Mouse (Mus musculus): ENCODE measurements at regions not wholly inside any gene's neighbourhood (a gene's known extent, or its start where the extent isn't known, plus 50 kb on each side); places are given as distances from the start of the nearest gene placed in this dataset.

- DNase-seq (ENCODE audit: low read depth in 2 of 2, low spot score in 2 of 2) = no peak
Observed at GRCm38 (mm10) chr13:60298575-60298974, 121.4 kb upstream of the Gas1 start.

DNA sequence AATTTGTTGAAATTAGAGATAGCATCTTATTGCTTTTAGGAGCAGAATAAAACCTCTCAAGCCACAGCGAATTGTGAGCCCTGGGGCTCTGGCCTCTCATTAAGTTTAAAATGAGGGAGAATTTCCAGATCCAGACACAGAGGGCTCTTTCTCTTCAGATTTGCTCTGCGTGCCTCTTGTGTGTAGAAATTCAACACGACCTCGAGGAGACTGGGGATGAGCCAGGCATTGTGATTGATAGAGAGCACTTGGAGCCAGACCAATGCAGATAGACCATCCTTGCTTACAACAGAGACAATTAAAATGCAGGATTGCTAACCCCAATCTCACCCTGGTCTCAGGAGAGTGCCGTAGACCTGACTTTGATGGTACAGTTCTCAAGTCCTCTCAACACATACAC is 121.9 kb upstream of the Gas1 start:
- no peak for DNase-seq (ENCODE audit: low read depth in 2 of 2, low spot score in 2 of 2)

DNA sequence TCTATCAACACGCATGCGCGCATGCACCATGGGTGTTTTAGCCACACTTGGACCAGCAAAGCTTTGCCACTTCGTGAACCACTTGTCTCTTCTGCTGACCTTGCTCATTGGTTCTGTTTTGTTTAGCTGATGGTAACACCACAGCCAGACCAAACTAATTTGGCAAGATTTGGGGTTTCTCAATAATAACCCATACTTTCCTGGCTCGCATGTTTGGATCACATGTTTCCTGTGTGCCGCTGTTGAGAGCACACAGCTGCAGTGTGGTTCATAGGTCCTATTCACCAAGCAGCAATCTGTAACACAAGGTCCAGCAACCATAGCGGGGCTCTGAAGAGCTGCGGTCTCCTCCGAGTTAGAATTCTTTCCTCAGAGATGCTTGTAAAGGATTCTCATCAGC is 126.4 kb upstream of the Gas1 start:
- no peak for DNase-seq (ENCODE audit: low read depth in 2 of 2, low spot score in 2 of 2)

GRCm38 (mm10) chr13:60305028-60305810 is 128.1 kb upstream of the Gas1 start:
- DNase-seq (ENCODE audit: low read depth in 2 of 2, low spot score in 2 of 2) = no peak

DNA sequence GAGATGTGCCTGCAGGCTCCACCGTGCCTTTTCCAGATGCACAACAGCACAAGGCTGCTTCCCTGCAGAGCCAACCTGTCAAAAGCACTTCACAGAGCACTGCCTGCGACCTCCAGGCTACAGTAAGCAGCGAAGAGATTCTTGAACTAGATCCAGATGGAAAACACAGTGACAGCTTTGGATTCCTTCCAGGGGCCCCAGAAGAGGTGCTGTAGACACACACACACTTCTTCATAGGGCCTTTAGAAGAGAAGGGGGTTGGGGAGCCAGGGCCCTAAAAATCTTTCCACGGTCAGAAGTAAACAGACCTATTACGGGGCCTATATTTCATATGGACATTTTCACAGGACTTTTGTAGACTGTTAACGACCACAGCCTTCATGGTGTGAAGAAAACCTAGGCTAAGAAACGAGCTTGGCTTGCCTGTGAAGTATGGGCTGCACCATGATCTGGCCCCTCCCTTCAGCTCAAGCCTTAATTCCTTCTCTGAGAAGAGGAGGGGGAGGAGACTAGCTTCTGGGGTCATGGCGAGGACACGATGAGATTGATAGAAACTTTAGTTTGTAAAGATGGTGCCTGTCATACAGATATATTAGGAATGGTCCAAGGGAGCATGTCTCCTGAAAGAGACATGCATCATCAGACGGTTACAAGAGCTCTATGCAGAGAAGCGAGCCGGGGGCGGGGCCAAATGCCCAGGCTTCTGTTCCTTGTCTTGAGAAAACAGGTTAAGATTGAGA is 131.1 kb upstream of the Gas1 start:
- no peak for DNase-seq (ENCODE audit: low read depth in 2 of 2, low spot score in 2 of 2)

DNA sequence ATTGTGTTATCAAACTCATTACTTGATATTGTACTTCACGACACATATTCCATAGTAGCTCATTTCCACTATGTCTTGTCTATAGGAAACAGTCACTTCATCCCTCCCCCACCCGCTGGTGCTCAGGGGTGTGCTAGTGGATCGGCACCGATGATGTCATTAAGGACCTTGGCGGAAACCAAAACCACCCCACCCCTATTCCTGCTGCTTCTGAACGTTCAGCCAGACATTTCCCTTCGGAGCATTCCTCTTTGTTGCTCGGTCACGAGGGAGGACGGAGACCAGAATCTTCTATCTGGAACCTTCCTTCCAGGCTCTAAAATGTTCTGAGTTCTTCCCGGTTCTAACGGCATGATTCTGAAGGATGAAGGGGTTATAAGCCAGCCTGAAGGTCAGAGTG is 132.3 kb upstream of the Gas1 start:
- no peak for DNase-seq (ENCODE audit: low read depth in 2 of 2, low spot score in 2 of 2)

- DNase-seq (ENCODE audit: low read depth in 2 of 2, low spot score in 2 of 2) = no peak
Observed at GRCm38 (mm10) chr13:60309926-60310325, 132.8 kb upstream of the Gas1 start.

DNA sequence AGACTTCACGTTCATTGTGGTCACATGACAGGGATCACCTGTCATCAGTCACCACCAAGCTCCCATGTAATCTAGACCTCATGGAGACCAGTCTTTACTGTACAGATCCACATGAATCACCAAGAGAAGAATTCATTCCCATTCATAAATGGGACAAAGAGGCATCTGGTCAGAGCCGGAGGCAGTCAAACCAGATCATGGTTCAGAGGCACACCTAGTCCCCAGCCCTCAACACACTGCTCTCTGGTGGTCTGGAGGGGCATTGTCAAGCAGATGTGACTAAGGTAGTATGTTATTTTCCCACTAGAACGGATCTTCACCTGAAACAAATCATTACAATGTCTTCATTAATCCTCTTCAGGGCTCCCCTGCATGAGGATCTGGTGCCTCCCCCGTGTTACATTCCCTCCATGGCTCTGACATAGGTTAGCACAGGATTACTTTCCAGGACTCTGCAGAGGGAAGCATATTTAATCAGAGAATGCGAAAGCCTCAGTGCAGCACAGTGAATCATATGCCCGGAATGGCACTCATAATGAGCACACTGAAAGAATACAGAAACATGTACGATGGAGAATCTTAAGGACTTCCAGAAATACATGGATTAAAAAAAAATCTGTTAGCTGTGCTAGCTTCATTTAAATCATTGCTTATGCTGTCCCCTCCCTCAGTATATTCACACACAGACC is 135.4 kb upstream of the Gas1 start:
- DNase-seq (ENCODE audit: low read depth in 2 of 2, low spot score in 2 of 2) = no peak

DNA sequence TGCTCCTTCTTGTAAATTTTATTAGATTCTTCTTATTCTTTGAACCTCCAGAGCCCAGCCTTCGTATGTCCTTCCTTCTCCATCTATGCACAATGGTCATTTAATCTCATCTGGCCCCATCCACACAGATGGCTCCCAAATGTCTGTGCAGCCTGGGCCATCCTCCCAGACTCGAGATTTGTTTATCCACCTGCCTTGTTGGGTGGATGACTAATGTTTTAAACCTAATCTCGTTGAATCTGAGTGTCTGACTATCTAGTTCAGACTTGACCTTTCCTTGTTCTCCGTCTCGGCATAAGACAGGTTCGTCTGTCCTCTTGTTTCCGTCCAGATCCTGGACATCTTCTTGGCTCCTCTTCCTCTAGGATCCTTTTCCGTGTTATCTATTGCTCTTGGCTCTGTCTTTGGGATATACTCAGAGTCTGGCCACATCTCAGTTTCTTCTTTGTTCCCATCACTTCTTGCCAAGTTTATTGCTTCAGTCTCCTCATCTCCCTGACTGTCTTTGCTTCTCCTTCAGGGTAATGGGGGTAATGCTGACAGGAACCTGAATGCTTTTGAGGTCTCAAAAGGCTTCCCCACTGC is 141.4 kb upstream of the Gas1 start:
- DNase-seq (ENCODE audit: low read depth in 2 of 2, low spot score in 2 of 2) = no peak

- no peak for DNase-seq (ENCODE audit: low read depth in 2 of 2, low spot score in 2 of 2)
Observed at GRCm38 (mm10) chr13:60319268-60319667, 142.1 kb upstream of the Gas1 start.

GRCm38 (mm10) chr13:60319861-60320602 is 142.9 kb upstream of the Gas1 start:
- DNase-seq (ENCODE audit: low read depth in 2 of 2, low spot score in 2 of 2) = no peak

GRCm38 (mm10) chr13:60322579-60322978 is 145.4 kb upstream of the Gas1 start:
- no peak for DNase-seq (ENCODE audit: low read depth in 2 of 2, low spot score in 2 of 2)

- DNase-seq (ENCODE audit: low read depth in 2 of 2, low spot score in 2 of 2) = no peak
Observed at GRCm38 (mm10) chr13:60330475-60331258, 153.5 kb upstream of the Gas1 start.

GRCm38 (mm10) chr13:60336196-60336595 is 159.0 kb upstream of the Gas1 start:
- DNase-seq (ENCODE audit: low read depth in 2 of 2, low spot score in 2 of 2) = no peak

GRCm38 (mm10) chr13:60337383-60337782 is 160.2 kb upstream of the Gas1 start:
- DNase-seq (ENCODE audit: low read depth in 2 of 2, low spot score in 2 of 2) = no peak

GRCm38 (mm10) chr13:60338107-60338506 is 160.9 kb upstream of the Gas1 start:
- no peak for DNase-seq (ENCODE audit: low read depth in 2 of 2, low spot score in 2 of 2)

DNA sequence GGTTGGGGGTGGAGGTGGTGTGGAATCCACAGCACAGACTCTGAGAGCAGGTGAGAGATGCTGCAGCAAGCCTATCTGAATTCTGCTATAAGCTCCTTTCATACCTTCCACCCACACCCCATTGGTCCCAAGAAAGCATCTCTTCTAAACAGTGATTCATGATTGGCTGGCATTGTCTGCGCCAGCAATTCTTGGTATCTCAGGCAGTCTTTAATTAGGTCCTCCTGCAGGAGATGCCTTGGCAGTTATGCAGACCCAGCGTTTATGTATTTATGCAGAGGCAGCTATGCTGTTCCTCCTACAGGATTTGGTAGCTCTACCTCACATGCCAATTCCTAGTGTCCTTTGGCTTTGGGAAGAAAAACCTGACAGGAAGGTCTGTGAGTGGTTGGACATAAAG is 162.9 kb upstream of the Gas1 start:
- DNase-seq (ENCODE audit: low read depth in 2 of 2, low spot score in 2 of 2) = no peak

DNA sequence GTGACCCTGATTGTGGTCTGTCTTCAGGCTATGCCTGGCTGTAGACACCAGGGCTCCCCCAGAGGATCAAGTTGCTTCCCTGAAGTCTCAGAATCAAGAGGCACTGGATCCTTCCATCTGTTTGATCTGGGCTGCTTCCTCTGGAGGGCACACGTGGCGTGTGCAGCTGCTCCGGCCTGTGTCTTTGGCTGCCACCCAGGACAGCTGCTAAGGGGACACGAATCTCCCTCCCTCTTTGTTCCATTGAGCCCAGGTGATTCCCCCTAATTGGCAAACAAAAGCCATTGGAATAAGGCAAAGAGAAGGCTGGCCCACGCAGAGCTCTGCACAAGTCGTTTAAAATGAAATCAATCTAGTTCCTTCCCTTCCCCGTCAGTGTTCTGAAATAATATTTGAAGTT is 170.7 kb upstream of the Gas1 start:
- no peak for DNase-seq (ENCODE audit: low read depth in 2 of 2, low spot score in 2 of 2)

DNA sequence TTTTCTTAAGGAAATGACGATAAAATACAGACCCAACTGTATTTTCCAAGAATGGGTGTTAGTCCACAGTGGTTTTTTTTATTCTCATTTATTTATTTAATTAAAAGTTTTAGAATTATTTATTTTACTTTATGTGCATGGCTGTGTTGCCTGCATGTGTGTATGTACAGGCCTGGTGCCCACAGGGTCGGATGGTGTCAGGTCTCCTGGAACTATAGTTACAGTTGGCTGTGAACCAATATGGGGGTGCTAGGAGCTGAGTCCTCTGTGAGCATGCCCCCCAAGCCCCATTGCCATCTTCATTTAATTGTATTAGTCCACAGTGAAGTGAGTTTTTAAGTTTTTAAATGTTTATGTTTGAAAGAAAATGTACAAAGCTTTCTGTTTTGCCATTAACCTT is 171.3 kb upstream of the Gas1 start:
- DNase-seq (ENCODE audit: low read depth in 2 of 2, low spot score in 2 of 2) = no peak

Measured in CD8-positive naive resting alpha-beta T cell, adult 2 months (primary cell).